Mouse (Mus musculus) left cerebral cortex, adult 8-10 months (tissue): ENCODE measurements around the gene Acp7. TPM values are rescaled to one million over a fixed set of nuclear protein-coding genes. Genes with fewer than 3 reads are reported as not detected.

Experiments
- DNase-seq, 2 experiments: peaks; one replicate each; pipeline ENCODE4 v3.0.0; 2022; ENCODE audit warnings: low spot score in 2 of 2
- total RNA-seq, 4 experiments: library from RNA; stranded (reverse); gene quantifications; 2 replicates each; pipeline ENCODE4 v1.2.4; 2022

Gene Acp7
- total RNA-seq, 4 experiments from 2014 or later = 1.5 to 2.8 (median 2.1) TPM

- no peak for DNase-seq
Observed at GRCm38 (mm10) chr7:28601668-28602067, 29.5 kb downstream of the Acp7 start.

GRCm38 (mm10) chr7:28601029-28601428, 30.1 kb downstream of the Acp7 start:
- no peak for DNase-seq

GRCm38 (mm10) chr7:28598951-28599350, 32.2 kb downstream of the Acp7 start:
- DNase-seq = no peak

GRCm38 (mm10) chr7:28597642-28598446, 33.3 kb downstream of the Acp7 start, which contains the start of the genes Samd4b and Pak4:
Samd4b (minus strand) TSS chr7:28598144.
Pak4 (minus strand) TSS chr7:28598185.
- DNase-seq = peak; percentile 97 to 98

- DNase-seq = no peak
Observed at GRCm38 (mm10) chr7:28597277-28597570, 33.9 kb downstream of the Acp7 start.

- DNase-seq = no peak
Observed at GRCm38 (mm10) chr7:28596436-28597276, 34.5 kb downstream of the Acp7 start.

- no peak for DNase-seq
Observed at GRCm38 (mm10) chr7:28595751-28596435, 35.2 kb downstream of the Acp7 start.

- DNase-seq = no peak
Observed at GRCm38 (mm10) chr7:28593206-28594111, 37.7 kb downstream of the Acp7 start.

GRCm38 (mm10) chr7:28591862-28592261, 39.3 kb downstream of the Acp7 start:
- DNase-seq = no peak

- DNase-seq = no peak
Observed at GRCm38 (mm10) chr7:28587644-28588043, 43.5 kb downstream of the Acp7 start.

- no peak for DNase-seq
Observed at GRCm38 (mm10) chr7:28586663-28587411, 44.3 kb downstream of the Acp7 start.

GRCm38 (mm10) chr7:28585001-28585400, 46.1 kb downstream of the Acp7 start:
- no peak for DNase-seq

- no peak for DNase-seq
Observed at GRCm38 (mm10) chr7:28584468-28584867, 46.7 kb downstream of the Acp7 start.

- no peak for DNase-seq
Observed at GRCm38 (mm10) chr7:28583570-28584344, 47.4 kb downstream of the Acp7 start.

GRCm38 (mm10) chr7:28582841-28583240, 48.3 kb downstream of the Acp7 start:
- DNase-seq = no peak

GRCm38 (mm10) chr7:28581721-28582120, 49.4 kb downstream of the Acp7 start:
- no peak for DNase-seq

- no peak for DNase-seq
Observed at GRCm38 (mm10) chr7:28579826-28580225, 51.3 kb downstream of the Acp7 start.

- DNase-seq = no peak
Observed at GRCm38 (mm10) chr7:28578543-28579053, 52.5 kb downstream of the Acp7 start.
